Mouse (Mus musculus): ENCODE measurements around the gene Mmp17. TPM values are rescaled to one million over a fixed set of nuclear protein-coding genes. Genes with fewer than 3 reads are reported as not detected.
A peak's percentile ranks its signal among the peaks of the same experiment; 100 is the strongest.

Gene Mmp17
- total and polyA plus RNA-seq, 3 experiments, result 1.0 to 1.5 (median 1.4) TPM

- WGBS, result 68% methylated on average over 5 of the region's 5 CpGs
Observed at GRCm38 (mm10) chr5:129558591-129558990, 25.4 kb upstream of the Mmp17 start.

GRCm38 (mm10) chr5:129559283-129559682 lies 24.7 kb upstream of the Mmp17 start:
- H3K79me2 ChIP-seq (replicated peaks; ENCODE audit: control insufficient read depth, insufficient read depth, low read length), result no peaks in the 10 kb centered on the region
- no peak for TF ChIP-seq EP300 (IDR thresholded peaks at IDR 0.05; ENCODE audit: insufficient read depth, low read depth, low read length)
- TF ChIP-seq CTCF (IDR thresholded peaks at IDR 0.05), result no peak
- TF ChIP-seq POLR2A (IDR thresholded peaks at IDR 0.05; ENCODE audit: insufficient read depth, low read depth, low read length), result no peak
- no peaks in the 10 kb centered on the region for H3K27me3 ChIP-seq (ENCODE audit: control insufficient read depth, insufficient read depth, low read length)
- DNase-seq, result peak in 1 of 2 experiments; percentile 24
- intact Hi-C loops (cut with DNase I), result no loop called here
- no peaks in the 10 kb centered on the region for H3K36me3 ChIP-seq (ENCODE audit: control insufficient read depth, insufficient read depth, low read length)
- H3K27ac ChIP-seq, result no peak overlapping the region
- no peak overlapping the region for H3K4me3 ChIP-seq
- H3K9ac ChIP-seq (ENCODE audit: low read depth, low read length), result no peak overlapping the region
- WGBS, result 74% methylated on average over 11 of the region's 11 CpGs
- no peaks in the 10 kb centered on the region for H3K4me1 ChIP-seq (ENCODE audit: control insufficient read depth, insufficient read depth, low read length)

More at GRCm38 (mm10) chr5:129558591-129558990, 25.4 kb upstream of the Mmp17 start:
- intact Hi-C loops (cut with DNase I), result no loop called here
- TF ChIP-seq POLR2A (IDR thresholded peaks at IDR 0.05; ENCODE audit: insufficient read depth, low read depth, low read length) (no peak), CTCF (IDR thresholded peaks at IDR 0.05) (no peak), EP300 (IDR thresholded peaks at IDR 0.05; ENCODE audit: insufficient read depth, low read depth, low read length) (no peak)
- H3K4me1 ChIP-seq (ENCODE audit: control insufficient read depth, insufficient read depth, low read length), result no peaks in the 10 kb centered on the region
- no peak overlapping the region for H3K27ac ChIP-seq
- no peak for DNase-seq
- no peaks in the 10 kb centered on the region for H3K79me2 ChIP-seq (replicated peaks; ENCODE audit: control insufficient read depth, insufficient read depth, low read length)
- no peak overlapping the region for H3K4me3 ChIP-seq
- no peak overlapping the region for H3K9ac ChIP-seq (ENCODE audit: low read depth, low read length)
- H3K27me3 ChIP-seq (ENCODE audit: control insufficient read depth, insufficient read depth, low read length), result no peaks in the 10 kb centered on the region
- no peaks in the 10 kb centered on the region for H3K36me3 ChIP-seq (ENCODE audit: control insufficient read depth, insufficient read depth, low read length)

- no peaks in the 10 kb centered on the region for H3K36me3 ChIP-seq (ENCODE audit: control insufficient read depth, insufficient read depth, low read length)
- H3K27ac ChIP-seq, result no peak overlapping the region
- WGBS, result 94% methylated on average over 8 of the region's 8 CpGs
- DNase-seq, result no peak
- no peaks in the 10 kb centered on the region for H3K4me1 ChIP-seq (ENCODE audit: control insufficient read depth, insufficient read depth, low read length)
- TF ChIP-seq POLR2A (IDR thresholded peaks at IDR 0.05; ENCODE audit: insufficient read depth, low read depth, low read length) (no peak), EP300 (IDR thresholded peaks at IDR 0.05; ENCODE audit: insufficient read depth, low read depth, low read length) (no peak), CTCF (IDR thresholded peaks at IDR 0.05) (no peak)
- intact Hi-C loops (cut with DNase I), result no loop called here
- no peaks in the 10 kb centered on the region for H3K27me3 ChIP-seq (ENCODE audit: control insufficient read depth, insufficient read depth, low read length)
- H3K4me3 ChIP-seq, result no peak overlapping the region
- no peak overlapping the region for H3K9ac ChIP-seq (ENCODE audit: low read depth, low read length)
- no peaks in the 10 kb centered on the region for H3K79me2 ChIP-seq (replicated peaks; ENCODE audit: control insufficient read depth, insufficient read depth, low read length)
Observed at GRCm38 (mm10) chr5:129562342-129562741, 21.6 kb upstream of the Mmp17 start.

- 88% methylated on average over 4 of the region's 4 CpGs for WGBS
- no peak for TF ChIP-seq CTCF (IDR thresholded peaks at IDR 0.05)
- TF ChIP-seq EP300 (IDR thresholded peaks at IDR 0.05; ENCODE audit: insufficient read depth, low read depth, low read length), result no peak
- no peak for TF ChIP-seq POLR2A (IDR thresholded peaks at IDR 0.05; ENCODE audit: insufficient read depth, low read depth, low read length)
Observed at GRCm38 (mm10) chr5:129568596-129568995, 15.4 kb upstream of the Mmp17 start.

GRCm38 (mm10) chr5:129578201-129578600 lies 5.8 kb upstream of the Mmp17 start:
- intact Hi-C loops (cut with DNase I), result no loop called here
- 31% methylated on average over 12 of the region's 12 CpGs for WGBS

More at GRCm38 (mm10) chr5:129568596-129568995, 15.4 kb upstream of the Mmp17 start:
- Histone ChIP-seq H3K27ac (no peak overlapping the region), H3K9ac (ENCODE audit: low read depth, low read length) (no peak overlapping the region), H3K79me2 (replicated peaks; ENCODE audit: control insufficient read depth, insufficient read depth, low read length) (no peaks in the 10 kb centered on the region), H3K4me1 (ENCODE audit: control insufficient read depth, insufficient read depth, low read length) (no peaks in the 10 kb centered on the region), H3K27me3 (ENCODE audit: control insufficient read depth, insufficient read depth, low read length) (no peaks in the 10 kb centered on the region), H3K36me3 (ENCODE audit: control insufficient read depth, insufficient read depth, low read length) (no peaks in the 10 kb centered on the region), H3K4me3 (no peak overlapping the region)
- intact Hi-C loops (cut with DNase I), result no loop called here
- DNase-seq, result no peak

GRCm38 (mm10) chr5:129580046-129580445 lies 3.9 kb upstream of the Mmp17 start:
- Histone ChIP-seq H3K4me3 (no peak overlapping the region), H3K27ac (no peak overlapping the region), H3K9ac (ENCODE audit: low read depth, low read length) (no peak overlapping the region), H3K4me1 (ENCODE audit: control insufficient read depth, insufficient read depth, low read length) (peaks cover 1% of the 10 kb centered on the region; the same call in 1 of the 2 replicates), H3K79me2 (replicated peaks; ENCODE audit: control insufficient read depth, insufficient read depth, low read length) (no peaks in the 10 kb centered on the region), H3K27me3 (ENCODE audit: control insufficient read depth, insufficient read depth, low read length) (0 out of 2 replicates have a peak, but pooled peaks cover 2% of the 10 kb centered on the region), H3K36me3 (ENCODE audit: control insufficient read depth, insufficient read depth, low read length) (no peaks in the 10 kb centered on the region)
- TF ChIP-seq CTCF (IDR thresholded peaks at IDR 0.05) (no peak), EP300 (IDR thresholded peaks at IDR 0.05; ENCODE audit: insufficient read depth, low read depth, low read length) (no peak), POLR2A (IDR thresholded peaks at IDR 0.05; ENCODE audit: insufficient read depth, low read depth, low read length) (no peak)
- DNase-seq, result no peak
- intact Hi-C loops (cut with DNase I), result no loop called here
- WGBS, result 7% methylated on average over 6 of the region's 6 CpGs

More at GRCm38 (mm10) chr5:129578201-129578600, 5.8 kb upstream of the Mmp17 start:
- H3K27me3 ChIP-seq (ENCODE audit: control insufficient read depth, insufficient read depth, low read length), result no peaks in the 10 kb centered on the region
- DNase-seq, result no peak
- TF ChIP-seq POLR2A (IDR thresholded peaks at IDR 0.05; ENCODE audit: insufficient read depth, low read depth, low read length) (no peak), CTCF (IDR thresholded peaks at IDR 0.05) (no peak), EP300 (IDR thresholded peaks at IDR 0.05; ENCODE audit: insufficient read depth, low read depth, low read length) (no peak)
- no peaks in the 10 kb centered on the region for H3K79me2 ChIP-seq (replicated peaks; ENCODE audit: control insufficient read depth, insufficient read depth, low read length)
- H3K27ac ChIP-seq, result no peak overlapping the region
- no peaks in the 10 kb centered on the region for H3K4me1 ChIP-seq (ENCODE audit: control insufficient read depth, insufficient read depth, low read length)
- no peaks in the 10 kb centered on the region for H3K36me3 ChIP-seq (ENCODE audit: control insufficient read depth, insufficient read depth, low read length)
- no peak overlapping the region for H3K9ac ChIP-seq (ENCODE audit: low read depth, low read length)
- no peak overlapping the region for H3K4me3 ChIP-seq
